Mouse (Mus musculus) layer of hippocampus, postnatal 36 days (tissue): ENCODE measurements around the gene Sdccag8. TPM values are rescaled to one million over a fixed set of nuclear protein-coding genes. Genes with fewer than 3 reads are reported as not detected.

Experiments used
- DNase-seq, 2 experiments: peaks; one replicate each; pipeline ENCODE4 v3.0.0; 2022
- total RNA-seq, 2 experiments: library from RNA; stranded (reverse); gene quantifications; 2 replicates each; pipeline ENCODE4 v1.2.3; 2021

Gene Sdccag8
- total RNA-seq, 2 experiments from 2014 or later = 16.2 to 19.0 TPM

DNA sequence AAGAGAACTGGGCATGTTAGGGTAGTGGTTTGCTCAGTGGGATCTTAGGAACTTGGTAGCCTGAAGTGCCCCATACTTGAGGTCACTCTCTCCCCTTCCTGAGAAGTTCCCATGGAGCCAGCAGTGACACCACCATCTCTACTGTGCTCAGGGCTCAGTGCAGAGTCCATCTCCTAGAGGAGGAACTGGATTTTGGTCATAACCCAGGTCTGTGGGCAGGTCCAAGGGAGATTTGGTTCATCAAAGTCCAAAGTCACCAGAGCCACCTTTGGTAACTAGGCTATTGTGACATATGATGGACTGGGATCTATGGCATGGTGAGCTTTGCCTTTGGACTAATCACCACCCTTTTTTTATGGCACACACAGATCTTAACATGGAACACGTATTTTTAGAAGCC is 198.9 kb downstream of the Sdccag8 start:
- DNase-seq = no peak

DNA sequence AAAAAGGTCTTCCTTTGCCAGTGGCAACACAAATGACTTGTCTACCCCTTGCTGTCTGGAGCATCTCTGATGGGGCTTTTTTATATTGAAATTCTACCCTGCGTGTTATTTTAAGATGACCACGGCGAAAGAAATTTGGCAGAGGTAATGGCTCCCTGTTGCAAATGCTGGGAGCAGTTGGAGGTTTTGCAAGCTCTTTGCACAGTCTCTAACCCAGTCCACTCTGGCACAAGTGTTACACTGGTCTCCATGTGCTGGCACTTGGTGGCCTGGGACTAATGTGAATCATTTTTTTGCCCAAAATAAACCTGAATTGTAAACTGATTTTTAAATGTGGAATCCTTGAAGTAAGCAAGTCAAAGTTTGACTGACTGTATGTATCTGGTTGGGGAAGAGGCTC is 199.3 kb downstream of the Sdccag8 start:
- DNase-seq = no peak

DNA sequence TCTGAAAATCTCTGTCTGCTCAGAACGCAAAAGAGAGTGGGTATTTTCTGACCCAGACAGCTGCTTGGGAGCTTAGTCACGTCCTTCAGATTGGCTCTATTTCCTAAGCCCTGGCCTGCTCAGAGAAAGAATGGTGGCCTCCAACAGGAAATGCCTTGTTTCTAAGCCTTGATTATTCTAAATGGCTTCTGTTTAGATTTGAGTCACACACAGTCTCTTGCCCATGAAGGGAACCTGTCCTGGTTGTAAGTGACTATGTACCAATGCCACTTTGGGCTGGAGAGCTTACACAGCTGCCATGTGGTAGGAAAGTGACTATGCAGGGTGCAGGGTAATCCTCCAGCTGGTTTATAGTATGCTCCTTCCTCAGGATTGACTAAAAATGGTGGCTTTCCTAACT is 199.9 kb downstream of the Sdccag8 start:
- no peak for DNase-seq

DNA sequence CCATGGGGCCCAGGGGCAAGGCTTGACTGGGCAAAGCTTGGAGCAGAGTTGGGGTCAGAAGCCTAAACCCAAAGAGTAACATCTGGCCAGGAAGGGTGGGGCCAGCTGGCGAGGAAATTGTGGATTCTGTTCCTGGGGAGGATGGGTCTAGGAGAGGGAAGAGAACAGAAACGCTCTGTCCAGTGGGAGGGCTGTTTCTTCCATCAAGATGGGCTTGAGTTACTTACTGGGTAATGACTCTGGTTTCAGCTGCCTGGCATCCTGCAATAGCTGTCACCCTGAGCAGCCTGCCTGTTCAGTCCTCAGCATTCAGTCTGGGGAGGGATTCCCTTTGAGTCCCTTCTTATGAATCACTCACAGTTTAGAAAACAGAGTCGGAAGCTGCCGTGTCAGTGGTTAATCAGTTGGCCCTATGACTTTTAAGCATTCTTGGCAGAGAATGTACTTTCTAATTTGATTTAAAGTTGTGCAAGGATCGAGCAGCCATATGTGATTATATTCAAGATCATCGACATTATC is 200.5 kb downstream of the Sdccag8 start:
- DNase-seq = no peak

DNA sequence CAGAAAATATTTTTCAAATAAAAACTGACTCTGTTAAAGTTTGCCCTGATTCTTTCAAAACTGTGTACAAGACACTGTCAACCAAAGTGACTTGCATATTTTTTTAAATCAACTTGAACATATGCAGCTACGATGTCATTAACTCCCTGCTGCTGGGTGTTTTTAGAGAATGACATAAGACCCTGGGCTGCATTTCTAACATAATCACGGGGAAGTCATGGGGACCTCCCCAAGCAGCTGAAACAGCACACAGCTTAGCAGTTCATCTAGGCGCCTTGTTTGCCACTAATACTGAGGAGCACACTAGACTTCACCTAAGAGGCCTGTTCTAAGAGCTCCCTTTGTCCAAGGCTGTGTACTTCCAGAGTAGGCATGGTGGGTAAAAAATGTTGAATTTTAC is 201.5 kb downstream of the Sdccag8 start:
- no peak for DNase-seq

DNA sequence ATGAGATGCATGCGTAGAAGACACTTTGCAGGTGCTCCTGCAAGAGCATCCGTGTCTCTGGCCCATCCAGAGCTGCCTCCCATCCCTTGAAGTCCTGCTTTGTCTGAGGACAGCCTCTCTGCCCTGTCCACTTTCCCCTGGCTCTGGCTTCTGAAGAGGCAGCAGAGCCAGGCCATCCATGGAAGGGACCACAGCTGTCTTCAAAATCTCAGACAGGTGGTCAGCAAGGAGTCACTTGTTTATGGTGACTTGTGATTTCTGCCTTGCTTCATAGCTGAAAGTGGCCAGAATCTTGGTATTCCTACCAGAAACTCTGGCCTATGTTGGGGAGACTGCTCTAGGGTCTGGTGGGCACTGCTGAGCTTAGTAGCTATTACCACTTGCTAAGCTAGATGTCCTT is 202.3 kb downstream of the Sdccag8 start:
- no peak for DNase-seq

DNA sequence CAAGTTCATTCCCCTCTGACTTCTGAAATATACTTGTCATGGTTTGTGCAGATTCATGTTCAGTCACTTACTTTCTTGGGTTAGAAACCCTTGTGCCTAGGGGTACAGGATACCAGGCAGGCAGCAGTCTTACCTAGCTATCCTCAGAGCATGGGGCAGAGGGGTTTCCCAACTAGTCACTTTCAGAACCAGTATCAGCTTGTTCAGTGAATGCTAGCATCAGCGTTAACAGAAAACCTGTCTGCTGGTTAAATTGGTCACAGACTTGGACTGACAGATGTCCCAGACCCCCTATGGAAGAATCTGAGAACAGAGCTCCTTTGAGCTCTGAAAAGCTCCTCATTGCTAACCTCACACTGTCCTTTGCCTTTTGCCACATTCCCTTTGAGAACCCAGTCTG is 204.3 kb downstream of the Sdccag8 start:
- DNase-seq = no peak

DNA sequence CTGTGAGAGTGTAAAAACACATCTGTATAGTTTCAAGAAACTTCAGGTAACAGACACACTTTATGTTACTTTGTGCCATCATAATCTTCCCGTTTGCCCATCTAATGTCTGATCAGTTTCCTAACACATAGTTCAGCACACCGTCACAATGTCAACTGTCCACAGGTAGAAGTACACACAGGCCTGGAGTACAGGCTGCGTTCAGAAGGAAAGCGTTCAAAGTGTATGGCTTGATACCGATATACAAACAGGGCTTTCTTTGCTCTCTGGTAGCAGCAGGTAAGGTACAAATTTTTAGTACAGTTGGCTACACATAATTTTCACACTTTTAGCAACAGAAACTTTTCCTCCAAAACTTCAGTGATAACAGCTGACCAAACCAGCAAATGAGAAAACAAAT is 205.2 kb downstream of the Sdccag8 start:
- no peak for DNase-seq

DNA sequence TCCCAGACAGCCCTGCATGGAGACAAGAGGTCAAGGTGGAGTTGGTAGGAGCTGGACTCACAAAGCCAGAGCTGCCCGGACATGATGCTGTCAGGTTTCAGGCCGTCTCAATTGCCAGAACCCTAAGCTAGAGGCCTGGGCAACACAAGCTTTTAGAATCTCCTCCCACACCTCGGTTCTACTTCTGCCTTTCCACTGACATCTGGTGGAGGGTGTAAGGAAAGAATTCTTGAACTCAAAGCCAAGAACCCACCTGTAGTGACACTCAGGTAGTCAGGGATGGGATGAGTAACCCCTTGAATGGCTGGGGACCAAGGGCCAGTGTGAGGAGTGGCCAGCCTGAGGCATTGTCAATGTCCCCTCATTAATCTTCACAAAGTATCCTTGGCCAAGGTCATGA is 208.3 kb downstream of the Sdccag8 start:
- no peak for DNase-seq

DNA sequence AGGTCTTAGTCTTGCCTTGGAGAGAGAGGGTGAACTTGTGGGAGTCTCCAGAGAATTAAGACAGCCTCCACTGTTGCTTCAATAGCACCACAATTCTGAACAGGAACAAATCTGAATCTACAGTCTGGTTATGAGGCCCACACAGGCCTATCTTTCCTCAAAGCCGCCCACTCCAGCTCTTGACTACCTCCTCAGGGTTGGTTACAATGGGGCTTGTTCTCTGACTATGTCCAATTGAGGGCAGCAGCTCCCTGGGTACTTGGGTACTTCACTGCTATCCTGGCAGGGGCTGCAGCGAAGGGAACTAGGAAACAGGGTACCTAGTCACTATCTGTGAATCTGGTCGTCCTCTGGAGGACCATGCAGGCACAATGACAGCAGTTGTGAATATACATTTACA is 213.2 kb downstream of the Sdccag8 start:
- DNase-seq = no peak

DNA sequence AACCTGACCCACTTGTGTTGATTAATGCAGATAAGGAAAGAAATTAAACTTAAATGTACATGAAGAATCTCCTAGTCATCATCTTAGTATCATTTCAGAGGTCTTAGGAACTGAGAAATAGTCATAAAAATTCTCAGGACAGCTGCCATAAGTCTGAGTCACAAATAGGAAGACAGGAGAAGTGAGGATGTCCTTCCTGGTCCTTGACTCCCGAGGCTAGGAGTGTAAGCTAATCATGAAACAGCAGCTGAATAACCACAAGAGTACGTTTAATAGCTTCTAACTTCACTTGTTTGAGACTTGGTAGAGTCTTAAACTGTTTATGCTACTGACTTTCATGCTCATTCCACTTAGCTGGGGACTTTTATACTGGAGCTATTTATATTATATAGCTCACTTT is 214.6 kb downstream of the Sdccag8 start:
- DNase-seq = no peak

DNA sequence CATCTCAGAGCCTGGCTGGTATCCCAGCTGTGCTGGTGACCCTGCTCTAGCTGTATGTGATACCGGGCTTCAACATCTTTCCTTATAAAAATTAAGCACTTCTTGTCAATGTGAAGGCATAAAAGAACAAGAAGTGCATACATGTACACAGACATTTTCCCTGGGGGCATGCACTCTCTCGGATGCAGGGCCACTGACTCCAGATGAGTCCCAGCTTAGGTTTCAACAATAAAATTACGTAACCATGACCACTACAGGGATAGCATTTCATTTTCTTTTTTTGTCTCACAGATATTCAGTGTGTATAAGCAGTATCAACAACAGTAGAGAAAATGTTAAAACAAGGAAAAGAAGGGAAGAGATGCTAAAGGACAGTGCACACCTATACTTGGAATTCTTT is 216.2 kb downstream of the Sdccag8 start:
- DNase-seq = no peak

DNA sequence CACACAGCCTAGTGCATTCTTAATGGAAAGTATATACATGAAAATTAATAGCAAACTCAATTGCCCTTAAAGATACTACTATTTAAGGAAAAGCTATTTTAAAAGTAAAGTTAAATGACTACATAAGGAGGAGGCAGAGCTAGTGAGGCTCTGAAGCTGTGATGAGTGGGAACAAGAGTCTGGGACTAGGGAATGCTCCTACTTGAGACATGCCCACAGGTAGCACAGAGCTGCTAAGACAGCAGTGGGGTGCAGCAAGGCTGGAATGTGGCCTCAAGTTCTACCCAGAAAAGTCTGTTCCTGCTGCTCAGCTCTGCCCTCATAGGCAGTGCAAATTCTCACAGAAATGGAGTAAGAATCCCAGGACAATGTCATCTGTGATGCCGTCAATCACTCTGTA is 216.7 kb downstream of the Sdccag8 start:
- no peak for DNase-seq

DNA sequence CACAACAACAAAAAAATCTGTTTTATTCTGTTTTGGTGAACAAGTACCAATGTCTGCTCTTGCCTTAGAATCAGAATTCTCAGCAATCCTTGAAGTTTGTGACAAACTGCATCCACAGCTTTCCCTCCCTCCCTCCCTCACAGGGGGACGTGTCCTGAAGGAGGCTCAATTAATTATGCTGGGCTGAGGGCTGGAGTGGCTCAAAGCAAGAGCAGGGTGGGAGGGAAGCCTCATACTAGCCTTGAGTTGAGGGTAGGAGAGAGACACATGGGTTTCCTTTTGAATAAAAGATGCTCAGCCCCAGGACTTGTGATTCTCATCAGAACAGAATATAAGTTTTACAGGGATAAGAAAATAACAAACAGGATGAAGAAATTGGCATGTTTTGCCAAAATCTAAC is 217.8 kb downstream of the Sdccag8 start:
- no peak for DNase-seq

DNA sequence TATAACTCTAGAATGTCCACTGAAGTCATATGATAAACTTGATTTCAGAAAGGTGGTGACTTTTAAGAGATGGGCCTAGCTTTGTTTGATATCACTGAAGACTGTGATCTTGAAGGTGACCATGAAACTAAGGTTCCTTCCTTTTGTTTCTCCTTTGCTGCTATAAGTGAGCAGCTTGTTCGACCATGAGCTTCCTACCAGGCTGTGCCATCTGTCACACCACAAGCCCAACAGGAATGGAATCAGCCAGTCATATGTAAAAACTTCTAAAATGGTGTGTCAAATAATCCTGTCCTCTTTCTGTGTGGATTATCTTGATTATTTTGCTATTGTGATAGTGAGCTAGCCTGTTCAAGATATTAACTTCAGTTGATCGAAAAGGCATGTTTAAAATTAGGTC is 221.0 kb downstream of the Sdccag8 start:
- DNase-seq = no peak

DNA sequence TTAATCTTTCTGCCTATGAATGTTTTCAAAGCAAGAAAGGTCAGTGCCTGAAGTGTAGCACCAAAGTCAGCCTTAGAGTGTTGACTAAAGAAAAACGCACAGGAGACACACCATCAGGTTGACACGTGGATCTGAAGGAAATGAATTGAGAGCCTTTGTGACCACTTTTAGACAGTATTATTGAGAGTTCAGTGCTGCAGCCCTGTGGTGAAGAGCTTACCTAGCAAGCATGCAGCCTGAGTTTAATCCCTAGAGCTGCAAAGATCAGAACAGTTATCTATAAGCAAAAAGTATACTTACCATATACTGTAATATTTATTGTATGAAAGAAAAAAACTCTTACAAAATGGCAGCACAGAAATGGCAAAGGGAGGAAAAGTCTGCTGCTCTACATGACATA is 223.9 kb downstream of the Sdccag8 start:
- DNase-seq = no peak

DNA sequence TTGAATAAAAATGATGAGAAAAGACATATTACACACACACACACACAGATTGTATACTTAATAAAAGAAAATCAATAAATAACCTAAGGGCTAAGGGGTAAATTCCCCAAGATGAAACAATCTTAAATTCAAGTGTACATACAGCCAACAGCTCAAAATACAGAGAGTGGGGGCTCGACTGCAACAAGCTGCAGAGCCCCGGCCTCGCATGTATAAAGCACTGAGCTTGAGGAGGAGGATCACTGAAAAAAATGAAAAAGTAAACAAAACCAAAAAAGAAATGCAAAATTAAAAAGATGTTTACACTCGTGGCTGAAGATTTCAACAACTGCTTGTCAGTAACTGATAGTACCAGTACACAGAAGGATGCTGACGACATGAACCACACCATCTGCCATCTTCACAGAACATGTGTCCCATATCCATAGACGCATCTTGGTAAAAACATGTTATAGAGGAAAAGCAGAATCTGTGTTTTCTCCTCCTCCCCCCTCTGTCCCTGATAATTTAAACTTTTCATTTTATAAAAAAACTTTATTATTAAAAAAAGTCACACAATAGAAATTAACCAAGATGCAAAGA is 224.7 kb downstream of the Sdccag8 start:
- peak in 1 of 2 experiments; percentile 45 for DNase-seq

DNA sequence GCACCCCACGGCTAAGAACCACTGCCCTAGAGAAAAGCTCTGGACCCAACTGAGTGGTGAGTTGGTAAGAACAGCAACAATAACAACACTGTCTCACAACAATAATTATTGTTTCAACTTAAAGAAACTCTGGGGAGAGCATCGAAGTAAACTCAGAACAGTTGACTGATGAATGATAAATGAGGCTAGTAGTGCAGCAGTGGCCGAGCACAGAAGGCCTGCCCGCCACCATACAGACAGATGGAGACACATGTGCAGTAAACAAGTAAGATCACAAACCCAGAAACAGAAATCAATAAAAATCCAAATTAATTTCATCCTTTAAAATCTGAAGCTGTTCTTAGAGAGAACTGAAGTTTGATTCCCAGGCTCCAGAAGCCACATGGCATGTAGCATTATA is 225.6 kb downstream of the Sdccag8 start:
- DNase-seq = no peak

DNA sequence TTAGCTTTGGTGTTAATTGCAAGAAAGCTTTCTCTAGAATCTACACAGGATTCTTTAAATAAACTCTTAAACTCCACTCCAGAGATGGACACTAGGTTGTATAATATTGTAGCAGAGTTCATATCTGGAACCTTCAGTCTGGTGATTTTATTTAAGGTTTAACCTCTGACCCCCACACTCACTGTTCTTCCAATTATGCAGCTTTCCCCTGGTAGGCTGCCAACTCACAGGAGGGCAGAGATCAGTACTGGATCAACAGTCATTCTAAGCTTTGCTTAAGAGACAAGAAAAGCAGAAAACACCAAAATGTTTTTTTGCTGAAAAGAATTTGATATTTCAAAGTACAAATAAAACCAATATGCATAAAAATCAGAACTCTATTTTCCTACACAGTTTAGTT is 231.4 kb downstream of the Sdccag8 start:
- DNase-seq = no peak

DNA sequence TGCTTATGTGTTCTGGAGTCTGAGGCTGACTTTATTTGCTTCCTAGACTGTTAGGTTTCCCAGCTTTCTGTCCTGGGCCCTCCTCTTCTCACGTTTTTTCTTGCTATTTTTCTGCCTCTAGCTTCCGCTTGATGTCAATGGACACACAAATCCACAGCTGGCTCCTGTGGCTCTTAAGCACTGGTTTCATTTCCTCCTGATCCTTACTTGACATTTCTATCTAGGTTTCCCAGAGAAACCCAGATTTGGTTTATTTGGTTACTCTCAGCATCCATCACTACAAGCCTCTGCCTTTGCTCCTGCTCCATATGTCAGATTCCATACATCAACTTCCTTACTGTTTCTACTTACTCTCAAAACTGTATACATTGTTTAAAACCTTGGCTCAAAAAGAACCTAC is 232.5 kb downstream of the Sdccag8 start:
- DNase-seq = no peak

DNA sequence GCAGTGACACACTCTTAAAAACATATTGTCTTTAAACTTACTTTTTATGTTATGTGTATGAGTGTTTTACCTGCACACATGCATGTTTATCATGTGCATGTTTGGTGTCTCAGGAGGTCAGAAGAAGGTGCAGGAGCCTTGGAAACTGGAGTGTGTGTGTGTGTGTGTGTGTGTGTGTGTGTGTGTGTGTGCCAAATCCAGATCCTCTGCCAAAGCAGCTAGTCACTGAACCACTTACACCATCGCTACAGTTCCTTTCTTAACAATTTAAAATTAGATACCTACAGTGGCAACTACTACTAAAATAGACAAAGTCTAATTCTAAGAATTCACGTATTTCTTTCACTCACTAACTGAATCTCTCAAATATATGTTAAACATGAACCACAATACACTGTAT is 234.3 kb downstream of the Sdccag8 start:
- DNase-seq = no peak

DNA sequence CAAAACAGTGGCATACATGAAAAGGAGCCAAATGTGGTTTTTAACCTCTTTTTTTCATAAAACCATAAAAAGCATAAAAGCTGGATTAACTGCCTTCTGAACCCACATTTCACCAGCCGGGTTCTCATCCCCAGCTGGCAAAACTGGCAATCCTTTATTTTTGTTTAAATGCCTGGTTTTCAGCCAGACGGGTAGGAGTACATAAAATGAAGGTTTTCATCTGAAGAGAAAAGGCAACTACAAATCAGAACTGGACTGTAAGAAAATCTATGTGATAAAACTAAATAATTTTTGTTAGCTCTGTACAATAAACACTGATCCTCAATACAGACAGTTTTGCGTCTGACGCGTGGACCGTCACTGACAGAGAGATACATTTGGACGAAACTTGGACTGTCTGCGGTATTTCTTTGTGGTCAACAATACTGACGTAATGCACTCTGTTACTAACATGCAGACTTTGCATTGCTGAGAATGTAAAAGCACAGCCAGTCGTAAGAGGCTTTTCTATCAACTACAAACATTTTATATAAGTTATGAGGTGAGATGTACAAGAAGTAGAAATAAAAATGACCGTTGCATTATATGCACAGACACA is 237.0 kb downstream of the Sdccag8 start:
- DNase-seq = peak in 1 of 2 experiments; percentile 47

DNA sequence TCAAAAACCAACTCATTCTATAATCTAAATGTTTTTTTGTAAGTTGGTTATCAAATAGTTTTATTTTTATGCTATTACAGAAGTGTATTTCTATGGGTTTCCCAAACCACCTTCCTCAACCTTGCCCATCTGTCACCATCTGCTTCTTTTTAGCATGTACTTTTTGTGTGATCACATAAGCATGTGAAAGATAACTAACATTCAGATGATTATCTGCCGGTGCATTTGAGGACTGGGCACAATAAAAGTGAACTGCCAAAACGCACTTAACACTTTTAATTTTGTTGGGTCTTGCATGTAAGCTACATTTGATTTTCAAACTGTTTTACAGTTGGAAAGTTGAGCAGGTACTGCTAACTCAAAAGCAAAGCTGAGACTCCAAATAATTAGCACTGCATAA is 240.4 kb downstream of the Sdccag8 start:
- DNase-seq = no peak

DNA sequence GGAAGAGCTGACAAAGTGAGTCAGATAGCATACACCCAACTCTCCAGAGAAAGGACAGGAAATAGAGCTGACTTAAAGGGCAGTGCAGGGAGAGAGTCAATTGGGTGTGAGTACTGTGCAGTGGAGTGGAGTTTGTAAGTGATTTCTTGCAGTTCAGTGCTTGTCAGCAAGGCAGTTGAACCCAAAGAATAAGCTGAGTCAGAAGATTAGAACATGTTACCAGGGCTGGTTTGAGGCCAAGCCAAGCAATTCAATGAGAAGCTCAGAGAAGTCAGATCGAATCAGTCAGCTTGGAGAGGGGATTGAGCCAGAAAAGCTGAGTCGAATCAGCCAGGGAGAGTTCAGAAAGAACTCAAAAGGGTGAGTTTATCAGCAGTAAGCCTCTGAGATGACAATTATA is 247.3 kb downstream of the Sdccag8 start:
- no peak for DNase-seq

DNA sequence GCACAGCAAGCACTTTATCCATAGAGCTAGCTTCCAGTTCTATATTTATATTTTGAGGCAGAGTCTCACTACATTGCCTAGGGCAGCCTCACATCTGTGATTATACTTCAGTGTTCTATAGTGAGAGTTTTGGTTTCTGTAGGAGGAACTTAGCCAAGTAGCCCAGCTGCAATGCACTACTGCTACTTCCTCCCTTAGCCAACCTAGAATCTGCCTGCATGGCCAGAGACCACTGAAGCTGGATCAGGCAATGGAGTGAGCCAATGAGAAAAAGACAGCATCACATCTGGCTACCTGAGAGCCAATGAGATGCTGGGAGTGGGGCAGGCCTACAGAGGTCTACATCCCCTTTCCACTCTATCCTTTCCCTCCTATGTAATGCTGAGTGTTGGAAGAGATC is 251.3 kb downstream of the Sdccag8 start:
- DNase-seq = no peak
